Mouse (Mus musculus) G1E (cell line): ENCODE results near the gene Noxa1. TPM values are rescaled to one million over a fixed set of nuclear protein-coding genes. Genes with fewer than 3 reads are reported as not detected.

Experiments
- ATAC-seq: 2 replicates; pipeline ENCODE4 v1.8.0; 2016; ENCODE audit warnings: mild to moderate bottlenecking; ENCODE audit not compliant: insufficient number of reproducible peaks, poor library complexity, low FRiP score, severe bottlenecking; ENCODE audit errors: extremely low read depth
- DNase-seq: peaks from one replicate; pipeline ENCODE4 v3.0.0; 2012; ENCODE audit warnings: low spot score
- H3K27me3 ChIP-seq: 2 replicates; pipeline ENCODE4 v1.6.1; 2012; ENCODE audit warnings: mild to moderate bottlenecking, low read length, inconsistent platforms; ENCODE audit not compliant: insufficient read depth
- H3K36me3 ChIP-seq: replicated peaks from 2 replicates; pipeline ENCODE3; 2012; ENCODE audit warnings: mild to moderate bottlenecking, inconsistent platforms
- H3K4me1 ChIP-seq: 2 replicates; pipeline ENCODE4 v1.6.1; 2012; ENCODE audit warnings: low read depth, low read length, inconsistent platforms, mixed read lengths; ENCODE audit not compliant: insufficient read depth
- H3K4me3 ChIP-seq: 2 replicates; pipeline ENCODE4 v1.5.1; 2012; ENCODE audit warnings: low read depth, mild to moderate bottlenecking, inconsistent platforms, low read length, moderate library complexity, mixed read lengths
- H3K9me3 ChIP-seq: replicated peaks from 2 replicates; pipeline ENCODE4 v1.6.1; 2012; ENCODE audit warnings: inconsistent platforms
- GATA1 ChIP-seq: IDR thresholded peaks from 2 replicates; pipeline ENCODE4 v1.6.1; 2012; ENCODE audit warnings: borderline replicate concordance, low read length, inconsistent platforms, mixed read lengths
- TAL1 ChIP-seq: conservative IDR thresholded peaks from 2 replicates; pipeline ENCODE4 v1.6.1; 2012; ENCODE audit warnings: low read depth, low read length, inconsistent platforms, mixed read lengths
- polyA plus RNA-seq: library from polyadenylated mRNA; stranded (reverse); fragments of >175 nt; gene quantifications from 2 replicates; pipeline ENCODE4 v1.2.3, GENCODE M21; 2012
- total RNA-seq, 2 experiments: library from RNA; stranded (forward) in 1 of 2; stranded (reverse) in 1 of 2; fragments of 200-1000 nt in 1 of 2; fragments of >200 nt in 1 of 2; fragmentation: Nextera tagmentation in 1 of 2; gene quantifications; 2 replicates each; pipeline ENCODE4 v1.2.3; 2014 to 2017

Gene Noxa1
- total and polyA plus RNA-seq, 3 experiments, result 0.12 to 0.27 TPM; not detected in 1

GRCm38 (mm10) chr2:25040089-25040488 lies 54.9 kb downstream of the Noxa1 start:
- H3K36me3 ChIP-seq, result peaks cover 65% of the 10 kb centered on the region
- TF ChIP-seq GATA1 (no peak), TAL1 (no peak)

More at GRCm38 (mm10) chr2:25040089-25040488, 54.9 kb downstream of the Noxa1 start:
- no peaks in the 10 kb centered on the region for H3K9me3 ChIP-seq
- no peak for DNase-seq
- H3K4me3 ChIP-seq, result no peak overlapping the region
- no peaks in the 10 kb centered on the region for H3K27me3 ChIP-seq
- no peaks in the 10 kb centered on the region for H3K4me1 ChIP-seq
- no peak for ATAC-seq

Other genes with a start within 250 kb of the Noxa1 start
Only the 20 nearest of the 27 such genes appear.
- gene Arrdc1, start 159.9 kb downstream of the Noxa1 start, total RNA-seq (2014; fragmentation: Nextera tagmentation), result 21.8 and 41.1 TPM in 2 replicates
- gene Arrdc1, start 159.9 kb downstream of the Noxa1 start, total RNA-seq (2017), result 51.1 and 69.4 TPM in 2 replicates
- gene Arrdc1, start 159.9 kb downstream of the Noxa1 start, polyA plus RNA-seq, result 45.7 and 51.6 TPM in 2 replicates
- gene Zmynd19, start 145.4 kb downstream of the Noxa1 start, total RNA-seq (2014; fragmentation: Nextera tagmentation), result 14.8 and 18.0 TPM in 2 replicates
- 23.5 and 37.0 TPM in 2 replicates for gene Zmynd19, start 145.4 kb downstream of the Noxa1 start, total RNA-seq (2017)
- 19.8 and 21.2 TPM in 2 replicates for gene Zmynd19, start 145.4 kb downstream of the Noxa1 start, polyA plus RNA-seq
- 22.0 and 25.6 TPM in 2 replicates for gene Dph7, start 132.7 kb downstream of the Noxa1 start, total RNA-seq (2014; fragmentation: Nextera tagmentation)
- 19.8 and 25.1 TPM in 2 replicates for gene Dph7, start 132.7 kb downstream of the Noxa1 start, total RNA-seq (2017)
- 25.1 and 29.4 TPM in 2 replicates for gene Dph7, start 132.7 kb downstream of the Noxa1 start, polyA plus RNA-seq
- 41.6 and 51.5 TPM in 2 replicates for gene Mrpl41, start 120.1 kb downstream of the Noxa1 start, total RNA-seq (2014; fragmentation: Nextera tagmentation)
- 128 and 162 TPM in 2 replicates for gene Mrpl41, start 120.1 kb downstream of the Noxa1 start, total RNA-seq (2017)
- gene Mrpl41, start 120.1 kb downstream of the Noxa1 start, polyA plus RNA-seq, result 25.0 and 55.2 TPM in 2 replicates
- gene Pnpla7, start 119.1 kb downstream of the Noxa1 start, total RNA-seq (2014; fragmentation: Nextera tagmentation), result 33.9 and 34.0 TPM in 2 replicates
- 38.6 and 45.5 TPM in 2 replicates for gene Pnpla7, start 119.1 kb downstream of the Noxa1 start, total RNA-seq (2017)
- 3.9 and 5.2 TPM in 2 replicates for gene Pnpla7, start 119.1 kb downstream of the Noxa1 start, polyA plus RNA-seq
- 28.5 and 36.4 TPM in 2 replicates for gene Nsmf, start 40.8 kb downstream of the Noxa1 start, total RNA-seq (2014; fragmentation: Nextera tagmentation)
- gene Nsmf, start 40.8 kb downstream of the Noxa1 start, total RNA-seq (2017), result 30.6 and 30.9 TPM in 2 replicates
- gene Nsmf, start 40.8 kb downstream of the Noxa1 start, polyA plus RNA-seq, result 29.5 and 29.7 TPM in 2 replicates
- not detected in 2 replicates for gene Entpd8, start 14.8 kb downstream of the Noxa1 start, total RNA-seq (2014; fragmentation: Nextera tagmentation)
- not detected in 2 replicates for gene Entpd8, start 14.8 kb downstream of the Noxa1 start, total RNA-seq (2017)
- not detected in 2 replicates for gene Entpd8, start 14.8 kb downstream of the Noxa1 start, polyA plus RNA-seq
- gene Nrarp, start 85.6 kb upstream of the Noxa1 start, total RNA-seq (2014; fragmentation: Nextera tagmentation), result not detected in 2 replicates
- 0.16 TPM in 1 of 2 replicates, not detected in the other for gene Nrarp, start 85.6 kb upstream of the Noxa1 start, total RNA-seq (2017)
- gene Nrarp, start 85.6 kb upstream of the Noxa1 start, polyA plus RNA-seq, result not detected in 2 replicates
- 13.3 and 17.2 TPM in 2 replicates for gene Tor4a, start 101.7 kb upstream of the Noxa1 start, total RNA-seq (2014; fragmentation: Nextera tagmentation)
- gene Tor4a, start 101.7 kb upstream of the Noxa1 start, total RNA-seq (2017), result 33.2 and 33.8 TPM in 2 replicates
- 10.8 and 12.3 TPM in 2 replicates for gene Tor4a, start 101.7 kb upstream of the Noxa1 start, polyA plus RNA-seq
- gene Nelfb, start 116.3 kb upstream of the Noxa1 start, total RNA-seq (2014; fragmentation: Nextera tagmentation), result 30.6 and 80.7 TPM in 2 replicates
- gene Nelfb, start 116.3 kb upstream of the Noxa1 start, total RNA-seq (2017), result 54.6 and 60.9 TPM in 2 replicates
- 26.9 and 27.0 TPM in 2 replicates for gene Nelfb, start 116.3 kb upstream of the Noxa1 start, polyA plus RNA-seq
- gene Stpg3, start 119.5 kb upstream of the Noxa1 start, total RNA-seq (2014; fragmentation: Nextera tagmentation), result not detected in 2 replicates
- not detected in 2 replicates for gene Stpg3, start 119.5 kb upstream of the Noxa1 start, total RNA-seq (2017)
- gene Stpg3, start 119.5 kb upstream of the Noxa1 start, polyA plus RNA-seq, result not detected in 2 replicates
- not detected in 2 replicates for gene Fam166a, start 123.6 kb upstream of the Noxa1 start, total RNA-seq (2014; fragmentation: Nextera tagmentation)
- gene Fam166a, start 123.6 kb upstream of the Noxa1 start, total RNA-seq (2017), result not detected in 2 replicates
- gene Fam166a, start 123.6 kb upstream of the Noxa1 start, polyA plus RNA-seq, result 0.20 TPM in 1 of 2 replicates, not detected in the other
- gene Tubb4b, start 129.6 kb upstream of the Noxa1 start, total RNA-seq (2014; fragmentation: Nextera tagmentation), result 367 and 427 TPM in 2 replicates
- 799 and 1,022 TPM in 2 replicates for gene Tubb4b, start 129.6 kb upstream of the Noxa1 start, total RNA-seq (2017)
- 414 and 639 TPM in 2 replicates for gene Tubb4b, start 129.6 kb upstream of the Noxa1 start, polyA plus RNA-seq
- gene Slc34a3, start 139.2 kb upstream of the Noxa1 start, total RNA-seq (2014; fragmentation: Nextera tagmentation), result 0.63 TPM in 1 of 2 replicates, not detected in the other
- not detected in 2 replicates for gene Slc34a3, start 139.2 kb upstream of the Noxa1 start, total RNA-seq (2017)
- 0.91 and 0.95 TPM in 2 replicates for gene Slc34a3, start 139.2 kb upstream of the Noxa1 start, polyA plus RNA-seq
- gene Rnf224, start 141.6 kb upstream of the Noxa1 start, total RNA-seq (2014; fragmentation: Nextera tagmentation), result not detected in 2 replicates
- 0.35 and 0.66 TPM in 2 replicates for gene Rnf224, start 141.6 kb upstream of the Noxa1 start, total RNA-seq (2017)
- 0.09 and 0.13 TPM in 2 replicates for gene Rnf224, start 141.6 kb upstream of the Noxa1 start, polyA plus RNA-seq
- gene Rnf208, start 147.1 kb upstream of the Noxa1 start, total RNA-seq (2014; fragmentation: Nextera tagmentation), result 14.7 and 18.4 TPM in 2 replicates
- 0.22 and 0.41 TPM in 2 replicates for gene Rnf208, start 147.1 kb upstream of the Noxa1 start, total RNA-seq (2017)
- 54.7 and 72.0 TPM in 2 replicates for gene Rnf208, start 147.1 kb upstream of the Noxa1 start, polyA plus RNA-seq
- not detected in 2 replicates for gene Cysrt1, start 147.3 kb upstream of the Noxa1 start, total RNA-seq (2014; fragmentation: Nextera tagmentation)
- not detected in 2 replicates for gene Cysrt1, start 147.3 kb upstream of the Noxa1 start, total RNA-seq (2017)
- not detected in 2 replicates for gene Cysrt1, start 147.3 kb upstream of the Noxa1 start, polyA plus RNA-seq
- gene AL732309.1, start 151.7 kb upstream of the Noxa1 start, total RNA-seq (2014; fragmentation: Nextera tagmentation), result 5.6 and 6.3 TPM in 2 replicates
- 2.6 and 4.2 TPM in 2 replicates for gene AL732309.1, start 151.7 kb upstream of the Noxa1 start, total RNA-seq (2017)
- 1.4 TPM in 1 of 2 replicates, not detected in the other for gene AL732309.1, start 151.7 kb upstream of the Noxa1 start, polyA plus RNA-seq
- 13.7 and 14.6 TPM in 2 replicates for gene Tmem203, start 160.3 kb upstream of the Noxa1 start, total RNA-seq (2014; fragmentation: Nextera tagmentation)
- gene Tmem203, start 160.3 kb upstream of the Noxa1 start, total RNA-seq (2017), result 15.5 and 17.1 TPM in 2 replicates
- 7.8 and 10.0 TPM in 2 replicates for gene Tmem203, start 160.3 kb upstream of the Noxa1 start, polyA plus RNA-seq
- 13.6 and 22.0 TPM in 2 replicates for gene Tprn, start 167.5 kb upstream of the Noxa1 start, total RNA-seq (2014; fragmentation: Nextera tagmentation)
- gene Tprn, start 167.5 kb upstream of the Noxa1 start, total RNA-seq (2017), result 8.1 and 10.0 TPM in 2 replicates
- gene Tprn, start 167.5 kb upstream of the Noxa1 start, polyA plus RNA-seq, result 51.5 and 52.8 TPM in 2 replicates